Mouse (Mus musculus) small intestine, adult 2 months (tissue): ENCODE measurements around the gene Adamtsl1. TPM values are rescaled to one million over a fixed set of nuclear protein-coding genes. Genes with fewer than 3 reads are reported as not detected.
A peak's percentile ranks its signal among the peaks of the same experiment; 100 is the strongest.

ENCODE experiments used
- H3K27ac ChIP-seq: fragments of 200-500 bp; 2 replicates; pipeline ENCODE4 v1.5.1; 2012; ENCODE audit warnings: low read depth, low read length, control low read depth, inconsistent platforms; ENCODE audit not compliant: insufficient read depth
- H3K27me3 ChIP-seq: fragments of 200-500 bp; 2 replicates; pipeline ENCODE4 v1.6.1; 2012; ENCODE audit warnings: mild to moderate bottlenecking, moderate library complexity, low read length, inconsistent platforms; ENCODE audit not compliant: control insufficient read depth, insufficient read depth
- H3K36me3 ChIP-seq: fragments of 200-500 bp; 2 replicates; pipeline ENCODE4 v1.6.1; 2012; ENCODE audit warnings: mild to moderate bottlenecking, low read length, control low read depth, inconsistent platforms; ENCODE audit not compliant: control insufficient read depth, insufficient read depth
- H3K4me1 ChIP-seq: fragments of 200-500 bp; 2 replicates; pipeline ENCODE4 v1.6.1; 2012; ENCODE audit warnings: low read length, inconsistent platforms, mixed read lengths; ENCODE audit not compliant: control insufficient read depth, insufficient read depth, insufficient read length
- H3K4me3 ChIP-seq: fragments of 200-500 bp; 2 replicates; pipeline ENCODE4 v1.5.1; 2012; ENCODE audit warnings: low read depth, mild to moderate bottlenecking, control low read depth, inconsistent platforms, low read length, moderate library complexity
- CTCF ChIP-seq: fragments of 200-500 bp; IDR thresholded peaks from 2 replicates; pipeline ENCODE4 v1.5.1; 2012; ENCODE audit warnings: low read depth, mild to moderate bottlenecking, control low read depth, inconsistent platforms, low read length, moderate library complexity, mixed read lengths; ENCODE audit not compliant: insufficient replicate concordance, insufficient read length; ENCODE audit errors: extremely low read depth
- POLR2A ChIP-seq: fragments of 200-500 bp; IDR thresholded peaks from 2 replicates; pipeline ENCODE4 v1.6.1; 2012; ENCODE audit warnings: low read depth, mild to moderate bottlenecking, control low read depth, inconsistent platforms, low read length, moderate library complexity
- WGBS: fragments of 180-500 bp; shearing (Covaris S2); methylation state at CpG from one replicate; pipeline ENCODE4 v1.1.7; 2018; 5-methylcytosine and 5-hydroxymethylcytosine counted together
- polyA plus RNA-seq: library from polyadenylated mRNA; depleted of rRNA; stranded (reverse); fragments of >200 nt; gene quantifications from 2 replicates; pipeline ENCODE4 v1.2.3, GENCODE M21; 2012

Adamtsl1 gene
- polyA plus RNA-seq, 1 experiment = 1.1 TPM

DNA sequence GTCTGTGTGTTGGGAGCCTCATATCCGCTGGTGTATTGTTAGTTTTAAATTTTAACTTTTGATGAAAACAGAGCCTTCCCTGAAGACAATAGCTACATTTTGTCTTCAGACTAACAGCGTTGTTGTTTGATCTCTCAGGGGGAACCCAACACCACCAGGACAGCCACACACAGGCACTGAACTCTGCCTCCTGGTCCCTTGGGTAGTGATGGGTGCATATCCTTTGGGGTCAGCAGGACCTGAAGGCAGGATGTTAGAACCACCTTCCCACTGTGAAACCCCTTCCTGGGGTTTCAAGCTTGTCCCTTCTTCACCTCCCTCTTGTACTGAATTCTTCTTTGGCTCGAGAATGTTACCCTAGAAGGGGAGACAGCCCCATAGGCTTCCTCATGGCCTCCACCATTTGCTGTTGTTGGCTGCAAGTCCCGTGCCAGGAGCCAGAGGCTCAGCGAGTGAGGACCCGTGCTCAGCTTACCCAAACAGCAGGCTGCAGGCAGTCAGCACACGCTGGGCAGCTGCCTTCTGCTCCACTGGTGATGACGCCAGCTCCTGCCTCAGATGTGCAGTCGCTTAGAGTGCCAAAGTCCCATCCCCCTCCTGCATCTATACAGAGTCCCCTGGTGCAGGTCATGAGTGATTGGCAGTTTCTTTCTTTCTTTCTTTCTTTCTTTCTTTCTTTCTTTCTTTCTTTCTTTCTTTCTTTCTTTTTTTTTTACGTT is 506.6 kb downstream of the Adamtsl1 start:
- Histone ChIP-seq H3K4me3 (no peak overlapping the region), H3K36me3 (no peaks in the 10 kb centered on the region), H3K4me1 (no peaks in the 10 kb centered on the region), H3K27ac (no peak overlapping the region), H3K27me3 (no peaks in the 10 kb centered on the region)
- TF ChIP-seq POLR2A (no peak), CTCF (no peak)
- 57% methylated on average over 10 of the region's 10 CpGs for WGBS

DNA sequence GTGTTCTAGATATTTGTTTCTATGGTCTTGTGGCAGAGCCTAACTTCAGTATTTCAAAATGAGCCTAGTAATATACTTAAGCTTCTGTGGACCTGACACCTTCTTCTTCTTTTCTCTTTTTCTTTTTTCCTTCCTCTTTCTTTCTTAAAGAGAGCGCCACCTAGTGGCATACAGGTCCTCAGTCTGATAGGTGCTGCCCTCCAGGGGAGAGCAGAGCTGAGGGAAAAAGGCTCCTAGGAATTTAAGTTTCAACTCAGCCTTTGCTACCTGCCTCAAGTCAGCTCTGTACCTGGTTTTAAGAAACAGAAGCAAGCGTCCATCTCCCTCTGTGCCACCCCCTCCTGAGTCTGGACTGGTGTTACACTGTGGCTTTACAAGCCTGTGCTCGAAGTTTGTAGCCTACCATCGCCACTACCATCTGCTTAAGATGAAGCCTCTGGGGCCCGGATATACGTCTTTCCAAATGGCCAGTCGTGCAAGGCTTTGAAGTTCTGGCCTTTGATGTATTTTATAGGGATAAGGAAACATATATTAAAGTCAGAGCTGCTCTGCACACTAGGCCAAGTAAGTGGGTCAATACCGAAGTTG is 510.7 kb downstream of the Adamtsl1 start:
- no peak overlapping the region for H3K4me3 ChIP-seq
- no peaks in the 10 kb centered on the region for H3K4me1 ChIP-seq
- H3K27me3 ChIP-seq = no peaks in the 10 kb centered on the region
- WGBS = 60% methylated on average over 8 of the region's 8 CpGs
- no peak overlapping the region for H3K27ac ChIP-seq
- H3K36me3 ChIP-seq = no peaks in the 10 kb centered on the region
- TF ChIP-seq POLR2A = no peak
- TF ChIP-seq CTCF = peak; percentile 47; the same call in 1 of the 2 replicates

DNA sequence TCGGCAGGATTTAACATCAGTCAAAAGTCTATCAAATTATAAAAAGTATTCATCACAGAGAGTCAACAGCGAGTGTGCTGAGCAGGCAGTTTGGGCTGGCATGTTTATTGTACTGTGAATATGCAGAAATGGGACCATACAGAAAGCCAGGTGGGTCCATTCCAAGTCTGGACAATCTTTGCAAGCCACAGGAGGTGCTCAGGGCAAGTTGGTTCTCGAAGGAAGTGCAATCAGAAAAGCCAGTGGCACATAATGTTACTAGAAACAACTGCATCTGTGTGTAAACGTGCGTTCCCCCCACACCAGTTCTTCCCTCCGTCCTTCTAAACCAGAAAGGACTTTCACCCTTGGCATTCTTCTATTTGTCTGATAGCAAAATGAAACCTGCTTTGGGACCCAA is 515.5 kb downstream of the Adamtsl1 start:
- Histone ChIP-seq H3K27me3 (no peaks in the 10 kb centered on the region), H3K4me1 (no peaks in the 10 kb centered on the region), H3K36me3 (no peaks in the 10 kb centered on the region), H3K27ac (no peak overlapping the region), H3K4me3 (no peak overlapping the region)
- TF ChIP-seq POLR2A (no peak), CTCF (no peak)
- WGBS = 59% methylated on average over 6 of the region's 6 CpGs

DNA sequence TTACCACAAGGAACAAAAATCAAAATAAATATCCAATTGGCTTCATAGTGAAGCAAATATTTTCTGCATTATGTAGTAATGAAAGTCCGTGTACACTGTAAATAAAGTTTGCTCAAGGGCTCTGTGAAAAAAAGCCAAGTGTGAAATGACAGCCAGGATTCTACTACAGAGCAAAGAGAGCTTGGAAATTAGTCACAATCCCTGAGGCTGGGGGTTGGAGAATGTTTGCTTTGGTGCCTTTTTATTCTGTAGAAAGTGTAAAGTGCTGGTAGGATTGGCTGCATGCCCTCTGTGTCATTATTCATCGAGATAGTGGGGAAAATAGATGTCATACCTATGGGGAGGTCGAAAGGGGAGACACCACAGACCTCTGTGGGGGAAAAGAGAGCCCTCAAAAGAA is 516.2 kb downstream of the Adamtsl1 start:
- Histone ChIP-seq H3K4me3 (no peak overlapping the region), H3K27me3 (no peaks in the 10 kb centered on the region), H3K4me1 (no peaks in the 10 kb centered on the region), H3K36me3 (no peaks in the 10 kb centered on the region), H3K27ac (no peak overlapping the region)
- 20% methylated on average over 3 of the region's 3 CpGs for WGBS
- TF ChIP-seq CTCF (no peak), POLR2A (no peak)

DNA sequence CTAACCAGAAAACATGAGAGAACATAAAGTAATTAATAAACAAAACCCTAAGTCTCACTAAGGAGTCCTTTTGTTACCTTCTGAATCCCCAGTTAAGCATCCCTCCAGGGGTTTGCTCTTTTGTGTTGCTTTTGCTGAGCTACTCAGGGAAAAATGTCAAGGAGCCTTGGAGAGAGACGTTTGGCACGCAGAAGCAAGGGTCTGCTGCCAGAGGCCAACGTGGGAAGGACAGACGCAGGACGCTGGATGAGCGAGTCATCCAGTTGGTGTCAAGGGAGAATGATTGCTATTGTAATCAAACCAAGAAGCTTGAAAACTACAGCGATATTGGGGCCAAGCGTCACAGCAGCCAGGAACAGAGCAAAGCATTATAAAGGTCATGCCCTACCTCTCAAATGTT is 517.1 kb downstream of the Adamtsl1 start:
- Histone ChIP-seq H3K27ac (no peak overlapping the region), H3K27me3 (no peaks in the 10 kb centered on the region), H3K4me3 (no peak overlapping the region), H3K36me3 (no peaks in the 10 kb centered on the region), H3K4me1 (no peaks in the 10 kb centered on the region)
- no peak for TF ChIP-seq POLR2A
- TF ChIP-seq CTCF = no peak
- WGBS = 56% methylated on average over 8 of the region's 8 CpGs

DNA sequence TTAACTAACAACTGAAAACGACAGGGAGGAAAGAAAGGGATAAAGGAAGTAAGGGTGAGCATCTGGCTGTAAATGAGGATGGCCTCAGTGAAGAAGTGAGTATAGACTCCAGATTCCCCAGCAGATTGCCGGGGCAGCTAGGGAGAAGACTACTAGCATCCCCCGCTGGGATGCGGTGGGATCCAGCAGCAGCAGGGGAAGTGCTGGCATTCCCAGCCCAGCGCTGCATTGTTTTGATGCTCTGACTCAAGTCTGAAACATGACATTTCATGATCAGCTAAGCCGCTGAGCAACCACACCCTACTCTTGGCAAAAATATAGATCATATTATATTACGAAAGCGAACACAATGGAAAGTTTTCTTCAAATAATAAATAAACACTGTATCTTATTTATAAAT is 526.9 kb downstream of the Adamtsl1 start:
- WGBS = 47% methylated on average over 8 of the region's 8 CpGs
- no peaks in the 10 kb centered on the region for H3K27me3 ChIP-seq
- no peak overlapping the region for H3K27ac ChIP-seq
- TF ChIP-seq CTCF (no peak), POLR2A (no peak)
- H3K4me3 ChIP-seq = no peak overlapping the region
- no peaks in the 10 kb centered on the region for H3K36me3 ChIP-seq
- H3K4me1 ChIP-seq = no peaks in the 10 kb centered on the region

DNA sequence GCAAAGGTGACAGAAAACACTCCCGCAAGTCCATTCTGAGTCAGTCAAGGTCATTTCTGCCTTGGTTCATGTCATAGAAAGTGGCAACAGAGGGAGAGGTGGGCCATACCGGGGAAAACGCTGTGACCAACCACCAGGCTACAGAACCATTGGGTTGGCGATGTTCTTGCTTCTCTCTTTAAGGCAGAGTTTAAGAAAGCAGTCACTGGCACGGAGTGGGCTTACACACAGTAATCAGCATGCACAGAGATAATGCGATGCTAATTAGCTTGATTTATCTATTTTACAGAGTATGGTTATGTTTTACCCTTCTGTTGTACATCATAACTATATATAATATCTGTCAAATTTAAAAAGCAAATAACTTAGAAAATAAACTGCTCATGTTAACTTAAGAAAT is 531.5 kb downstream of the Adamtsl1 start:
- Histone ChIP-seq H3K27me3 (no peaks in the 10 kb centered on the region), H3K36me3 (no peaks in the 10 kb centered on the region), H3K4me3 (no peak overlapping the region), H3K27ac (no peak overlapping the region), H3K4me1 (no peaks in the 10 kb centered on the region)
- WGBS = 83% methylated on average over 6 of the region's 6 CpGs
- no peak for TF ChIP-seq CTCF
- no peak for TF ChIP-seq POLR2A
